Mouse (Mus musculus): Measurements from ENCODE around the gene Zbtb48. TPM values are rescaled to one million over a fixed set of nuclear protein-coding genes. Genes with fewer than 3 reads are reported as not detected.

Gene Zbtb48
- polyA plus RNA-seq, 2 experiments, result 6.4 to 10.7 TPM

- Histone ChIP-seq H3K4me3 (ENCODE audit: insufficient read depth in 1 of 2, low read depth in 2 of 2, low read length in 2 of 2) (peak overlapping the region; percentile 59 to 92), H3K27me3 (ENCODE audit: control insufficient read depth, insufficient read depth, low read length) (peaks cover 15% of the 10 kb centered on the region), H3K27ac (peak overlapping the region; percentile 85), H3K4me1 (replicated peaks; ENCODE audit: control insufficient read depth in 2 of 2, insufficient read depth in 2 of 2, low read length in 1 of 2) (peaks cover 27 to 28% of the 10 kb centered on the region in 2 experiments), H3K36me3 (replicated peaks; ENCODE audit: control insufficient read depth, insufficient read depth, low read depth) (peaks cover 5% of the 10 kb centered on the region; the same call in 1 of the 2 replicates), H3K9me3 (ENCODE audit: control insufficient read depth, low read length) (no peaks in the 10 kb centered on the region), H3K4me2 (ENCODE audit: low read depth) (peak overlapping the region; percentile 100), H3K9ac (replicated peaks) (peak overlapping the region; percentile 61)
- TF ChIP-seq CTCF (IDR thresholded peaks at IDR 0.05; ENCODE audit: low read depth) (no peak), EP300 (IDR thresholded peaks at IDR 0.05; ENCODE audit: low read depth) (0 out of 2 replicates have a peak, but pooled peaks have one; percentile 20)
- WGBS (ENCODE audit: insufficient replicate concordance), result 49% methylated on average over 8 of the region's 8 CpGs
- DNase-seq (ENCODE audit: low read depth in 3 of 3, low spot score in 3 of 3) (no peak), ATAC-seq (ENCODE audit: insufficient read depth) (no peak)
These were observed 16.2 kb downstream of the Zbtb48 start for GRCm38 (mm10) chr4:152011171-152011760.

GRCm38 (mm10) chr4:152010707-152011134 is 16.8 kb downstream of the Zbtb48 start:
- DNase-seq (ENCODE audit: low read depth in 3 of 3, low spot score in 3 of 3) (peak in 1 of 3 experiments; percentile 78), ATAC-seq (ENCODE audit: insufficient read depth) (peak; percentile 33)
- 6% methylated on average over 13 of the region's 13 CpGs for WGBS (ENCODE audit: insufficient replicate concordance)
- H3K36me3 ChIP-seq (replicated peaks; ENCODE audit: control insufficient read depth, insufficient read depth, low read depth), result peaks cover 5% of the 10 kb centered on the region; the same call in 1 of the 2 replicates
- H3K4me2 ChIP-seq (ENCODE audit: low read depth), result peak overlapping the region; percentile 100
- TF ChIP-seq CTCF (IDR thresholded peaks at IDR 0.05; ENCODE audit: low read depth) (no peak), EP300 (IDR thresholded peaks at IDR 0.05; ENCODE audit: low read depth) (no peak)
- H3K4me1 ChIP-seq (replicated peaks; ENCODE audit: control insufficient read depth in 2 of 2, insufficient read depth in 2 of 2, low read length in 1 of 2), result peaks cover 27 to 28% of the 10 kb centered on the region in 2 experiments
- peak overlapping the region; percentile 61 for H3K9ac ChIP-seq (replicated peaks)
- no peaks in the 10 kb centered on the region for H3K9me3 ChIP-seq (ENCODE audit: control insufficient read depth, low read length)
- peak overlapping the region; percentile 85 for H3K27ac ChIP-seq
- H3K4me3 ChIP-seq (ENCODE audit: insufficient read depth in 1 of 2, low read depth in 2 of 2, low read length in 2 of 2), result peak overlapping the region; percentile 59 to 92
- H3K27me3 ChIP-seq (ENCODE audit: control insufficient read depth, insufficient read depth, low read length), result peaks cover 15% of the 10 kb centered on the region

GRCm38 (mm10) chr4:152010091-152010706 is 17.3 kb downstream of the Zbtb48 start:
- peak; percentile 72 for ATAC-seq (ENCODE audit: insufficient read depth)
- peak; percentile 57 to 81 (median 59) for DNase-seq (ENCODE audit: low read depth in 3 of 3, low spot score in 3 of 3)
- H3K4me1 ChIP-seq (replicated peaks; ENCODE audit: control insufficient read depth in 2 of 2, insufficient read depth in 2 of 2, low read length in 1 of 2), result peaks cover 27 to 28% of the 10 kb centered on the region in 2 experiments

GRCm38 (mm10) chr4:152009076-152010051 is 18.1 kb downstream of the Zbtb48 start:
- H3K4me1 ChIP-seq (replicated peaks; ENCODE audit: control insufficient read depth in 2 of 2, insufficient read depth in 2 of 2, low read length in 1 of 2), result peaks cover 27 to 28% of the 10 kb centered on the region in 2 experiments
- no peak for DNase-seq (ENCODE audit: low read depth in 3 of 3, low spot score in 3 of 3)

More at GRCm38 (mm10) chr4:152010091-152010706, 17.3 kb downstream of the Zbtb48 start:
- peak overlapping the region; percentile 85 for H3K27ac ChIP-seq
- 1% methylated on average over 10 of the region's 10 CpGs for WGBS (ENCODE audit: insufficient replicate concordance)
- H3K9me3 ChIP-seq (ENCODE audit: control insufficient read depth, low read length), result no peaks in the 10 kb centered on the region
- peaks cover 15% of the 10 kb centered on the region for H3K27me3 ChIP-seq (ENCODE audit: control insufficient read depth, insufficient read depth, low read length)
- peak overlapping the region; percentile 59 to 92 for H3K4me3 ChIP-seq (ENCODE audit: insufficient read depth in 1 of 2, low read depth in 2 of 2, low read length in 2 of 2)
- peaks cover 5% of the 10 kb centered on the region; the same call in 1 of the 2 replicates for H3K36me3 ChIP-seq (replicated peaks; ENCODE audit: control insufficient read depth, insufficient read depth, low read depth)
- peak overlapping the region; percentile 61 for H3K9ac ChIP-seq (replicated peaks)
- no peak for TF ChIP-seq EP300 (IDR thresholded peaks at IDR 0.05; ENCODE audit: low read depth)
- TF ChIP-seq CTCF (IDR thresholded peaks at IDR 0.05; ENCODE audit: low read depth), result no peak
- H3K4me2 ChIP-seq (ENCODE audit: low read depth), result peak overlapping the region; percentile 100

More at GRCm38 (mm10) chr4:152009076-152010051, 18.1 kb downstream of the Zbtb48 start:
- peak overlapping the region; percentile 100 for H3K4me2 ChIP-seq (ENCODE audit: low read depth)
- no peaks in the 10 kb centered on the region for H3K9me3 ChIP-seq (ENCODE audit: control insufficient read depth, low read length)
- WGBS (ENCODE audit: insufficient replicate concordance), result under 1% methylated on average over 113 of the region's 115 CpGs
- peak overlapping the region; percentile 61 for H3K9ac ChIP-seq (replicated peaks)
- peak overlapping the region; percentile 85 for H3K27ac ChIP-seq
- peaks cover 3% of the 10 kb centered on the region; the same call in 1 of the 2 replicates for H3K36me3 ChIP-seq (replicated peaks; ENCODE audit: control insufficient read depth, insufficient read depth, low read depth)
- ATAC-seq (ENCODE audit: insufficient read depth), result peak; percentile 59
- TF ChIP-seq CTCF (IDR thresholded peaks at IDR 0.05; ENCODE audit: low read depth) (no peak), EP300 (IDR thresholded peaks at IDR 0.05; ENCODE audit: low read depth) (no peak)
- peaks cover 15% of the 10 kb centered on the region for H3K27me3 ChIP-seq (ENCODE audit: control insufficient read depth, insufficient read depth, low read length)
- H3K4me3 ChIP-seq (ENCODE audit: insufficient read depth in 1 of 2, low read depth in 2 of 2, low read length in 2 of 2), result peak overlapping the region; percentile 59 to 92

Measured in liver, embryonic 14.5 days (tissue).